Mouse (Mus musculus): ENCODE data around the gene Olfr465-ps1. TPM values are rescaled to one million over a fixed set of nuclear protein-coding genes. Genes with fewer than 3 reads are reported as not detected.
A peak's percentile ranks its signal among the peaks of the same experiment; 100 is the strongest.

The Olfr465-ps1 gene
- total and polyA plus RNA-seq, 3 experiments: not detected

- TF ChIP-seq ZNF384 (IDR thresholded peaks at IDR 0.05; ENCODE audit: low read depth, low read length): no peak
- no peak for TF ChIP-seq USF1 (IDR thresholded peaks at IDR 0.05; ENCODE audit: low read depth, low read length)
- peak; percentile 65; the same call in 1 of the 2 replicates for TF ChIP-seq SIN3A (IDR thresholded peaks at IDR 0.05; ENCODE audit: low read length)
- no peak for TF ChIP-seq ETS1 (conservative IDR thresholded peaks at IDR 0.05; ENCODE audit: low read depth, low read length)
- TF ChIP-seq MYC (IDR thresholded peaks at IDR 0.05; ENCODE audit: low read depth, low read length): 0 out of 2 replicates have a peak, but pooled peaks have one; percentile 28
- 0 out of 2 replicates have a peak, but pooled peaks have one; percentile 7 for TF ChIP-seq MEF2A (IDR thresholded peaks at IDR 0.05; ENCODE audit: borderline replicate concordance, low read depth, low read length)
- no peak for TF ChIP-seq ZC3H11A (IDR thresholded peaks at IDR 0.05; ENCODE audit: low read depth, low read length)
- no peak for TF ChIP-seq JUND (conservative IDR thresholded peaks at IDR 0.05; ENCODE audit: low read depth, low read length)
- TF ChIP-seq UBTF (IDR thresholded peaks at IDR 0.05; ENCODE audit: low read depth, low read length): peak; percentile 69
- TF ChIP-seq KAT2A (IDR thresholded peaks at IDR 0.05; ENCODE audit: insufficient replicate concordance, low read length): peak; percentile 43; the same call in 1 of the 2 replicates
- TF ChIP-seq MXI1 (IDR thresholded peaks at IDR 0.05; ENCODE audit: low read depth, low read length): peak; percentile 75
- TF ChIP-seq MAFK (IDR thresholded peaks at IDR 0.05; ENCODE audit: insufficient replicate concordance, low read length): no peak
- TF ChIP-seq POLR2A (IDR thresholded peaks at IDR 0.05; ENCODE audit: low read depth, low read length): peak; percentile 69
Observed at GRCm38 (mm10) chr13:65112459-65113110, 25.3 kb upstream of the Olfr465-ps1 start, which contains the start of gene Mfsd14b (continued).

- Histone ChIP-seq H3K9me3 (replicated peaks; ENCODE audit: low read length) (no peaks in the 10 kb centered on the region), H3K36me3 (replicated peaks in 1 of 2; ENCODE audit: control insufficient read depth in 1 of 2, insufficient read depth in 1 of 2, low read length in 1 of 2) (peaks cover 0 to under 1% of the 10 kb centered on the region in 2 experiments), H3K27ac (ENCODE audit: insufficient read depth, low read depth) (no peak overlapping the region), H3K4me2 (ENCODE audit: insufficient read depth, low read depth, poor library complexity, severe bottlenecking) (peak overlapping the region; percentile 69), H3K4me1 (ENCODE audit: control insufficient read depth in 1 of 2, insufficient read depth in 2 of 2) (peaks cover 2 to 23% of the 10 kb centered on the region in 2 experiments; a peak in 2 of 4 replicates), H3K79me2 (replicated peaks; ENCODE audit: control insufficient read depth, extremely low read depth, insufficient read depth, poor library complexity, severe bottlenecking) (peaks cover 10% of the 10 kb centered on the region), H3K9ac (ENCODE audit: insufficient read depth, low read depth) (peak overlapping the region; percentile 86), H3K27me3 (replicated peaks) (no peaks in the 10 kb centered on the region), H3K4me3 (replicated peaks in 1 of 3; ENCODE audit: low read depth in 2 of 3, low read length in 2 of 3, poor library complexity in 1 of 3) (peak overlapping the region; percentile 61 to 86 (median 74))
- no peak for DNase-seq (ENCODE audit: extremely low read depth)
- no peak for TF ChIP-seq ELF1 (IDR thresholded peaks at IDR 0.05; ENCODE audit: low read depth, low read length)
- TF ChIP-seq SIN3A (IDR thresholded peaks at IDR 0.05; ENCODE audit: low read length): no peak
- no peak for TF ChIP-seq ZNF384 (IDR thresholded peaks at IDR 0.05; ENCODE audit: low read depth, low read length)
- no peak for TF ChIP-seq HCFC1 (IDR thresholded peaks at IDR 0.05; ENCODE audit: low read depth, low read length)
- TF ChIP-seq NRF1 (IDR thresholded peaks at IDR 0.05; ENCODE audit: low read depth, low read length): no peak
- no peak for TF ChIP-seq SMC3 (IDR thresholded peaks at IDR 0.05; ENCODE audit: low read depth, low read length)
- TF ChIP-seq CTCF (conservative IDR thresholded peaks at IDR 0.05 in 1 of 2, IDR thresholded peaks at IDR 0.05 in 1 of 2; ENCODE audit: low read depth in 2 of 2, low read length in 2 of 2): no peak
- no peak for TF ChIP-seq MYC (IDR thresholded peaks at IDR 0.05; ENCODE audit: low read depth, low read length)
- no peak for TF ChIP-seq MAX (IDR thresholded peaks at IDR 0.05; ENCODE audit: low read length)
- no peak for TF ChIP-seq ZMIZ1 (IDR thresholded peaks at IDR 0.05; ENCODE audit: low read depth, low read length)
- TF ChIP-seq EP300 (IDR thresholded peaks at IDR 0.05; ENCODE audit: low read length): no peak
- no peak for TF ChIP-seq NELFE (IDR thresholded peaks at IDR 0.05; ENCODE audit: low read depth, low read length)
- TF ChIP-seq USF1 (IDR thresholded peaks at IDR 0.05; ENCODE audit: low read depth, low read length): no peak
- no peak for TF ChIP-seq KAT2A (IDR thresholded peaks at IDR 0.05; ENCODE audit: insufficient replicate concordance, low read length)
- TF ChIP-seq POLR2A (IDR thresholded peaks at IDR 0.05; ENCODE audit: low read depth, low read length): no peak
- no peak for TF ChIP-seq TBP (conservative IDR thresholded peaks at IDR 0.05; ENCODE audit: low read depth, low read length)
- no peak for TF ChIP-seq JUND (conservative IDR thresholded peaks at IDR 0.05; ENCODE audit: low read depth, low read length)
- no peak for TF ChIP-seq CHD2 (IDR thresholded peaks at IDR 0.05; ENCODE audit: low read length)
- TF ChIP-seq PAX5 (IDR thresholded peaks at IDR 0.05; ENCODE audit: low read length): no peak
- in situ Hi-C loops (cut with MboI; ENCODE audit: low pct_ligation_motif_present, low pct_unique_long_range_greater_than_20kb, low sequenced_read_pairs): no loop called here
- dilution Hi-C loops (cut with MboI; ENCODE audit: extremely low pct_ligation_motif_present, extremely low pct_unique_long_range_greater_than_20kb, low sequenced_read_pairs): no loop called here
Observed at GRCm38 (mm10) chr13:65113239-65113638, 24.6 kb upstream of the Olfr465-ps1 start.

Measured in CH12.LX (cell line).